Mouse (Mus musculus) embryo, embryonic 11.5 days (tissue): ENCODE data around the gene Dusp9.

Experiments
- DNase-seq: peaks from one replicate; pipeline ENCODE4 v3.0.0-alpha.2; 2012; ENCODE audit warnings: low read depth, low spot score

The Dusp9 gene

GRCm38 (mm10) chrX:73663143-73663542 is 23.9 kb downstream of the Dusp9 start:
- DNase-seq, result no peak

GRCm38 (mm10) chrX:73672031-73672431 is 32.8 kb downstream of the Dusp9 start:
- DNase-seq, result peak; percentile 40

- peak; percentile 43 for DNase-seq
These were observed 33.8 kb downstream of the Dusp9 start, which contains the start of gene Slc6a8 for GRCm38 (mm10) chrX:73672879-73673618. Gene Slc6a8 (plus strand): TSS chrX:73673150.

- no peak for DNase-seq
These were observed 34.4 kb downstream of the Dusp9 start for GRCm38 (mm10) chrX:73673619-73673967.

GRCm38 (mm10) chrX:73673968-73674661 is 34.9 kb downstream of the Dusp9 start:
- no peak for DNase-seq

- DNase-seq, result no peak
These were observed 36.0 kb downstream of the Dusp9 start for GRCm38 (mm10) chrX:73675231-73675630.

GRCm38 (mm10) chrX:73676668-73677067 is 37.4 kb downstream of the Dusp9 start:
- DNase-seq, result no peak

GRCm38 (mm10) chrX:73684156-73684555 is 44.9 kb downstream of the Dusp9 start:
- DNase-seq, result no peak

- DNase-seq, result no peak
These were observed 45.8 kb downstream of the Dusp9 start for GRCm38 (mm10) chrX:73684978-73685377.

GRCm38 (mm10) chrX:73685629-73686028 is 46.4 kb downstream of the Dusp9 start:
- no peak for DNase-seq

GRCm38 (mm10) chrX:73690917-73691629 is 51.9 kb downstream of the Dusp9 start:
- DNase-seq, result no peak
